In genomic region chr12:13474881-13475280, GRCm38 (mm10) we compare ENCODE assay signal across 14 mouse cellular contexts.
"Had no signal": no experiment of that assay in that cellular context is flagged by ENCODE, and none has a peak within 500 bp of the region (broad histone marks: within the 10 kb centered on the region; RNA-seq: fewer than 3 reads in every experiment).

No protein-coding gene starts in this region.

- H3K4me3 ChIP-seq: midbrain, embryonic 10.5 days; midbrain, embryonic 12.5 days; neural tube, embryonic 12.5 days had no signal

- H3K27ac ChIP-seq: midbrain, embryonic 10.5 days; midbrain, embryonic 12.5 days; neural tube, embryonic 12.5 days had no signal

- H3K27me3 ChIP-seq: midbrain, embryonic 12.5 days; neural tube, embryonic 12.5 days had no signal

- H3K9ac ChIP-seq: lung, embryonic 14.5 days; midbrain, embryonic 12.5 days; neural tube, embryonic 12.5 days had no signal

- H3K9me3 ChIP-seq: midbrain, embryonic 10.5 days; midbrain, embryonic 12.5 days; neural tube, embryonic 12.5 days had no signal

- H3K4me2 ChIP-seq: lung, embryonic 14.5 days; midbrain, embryonic 12.5 days; neural tube, embryonic 12.5 days had no signal

- H3K36me3 ChIP-seq: midbrain, embryonic 12.5 days had no signal

- H3K4me1 ChIP-seq: midbrain, embryonic 10.5 days; midbrain, embryonic 12.5 days; neural tube, embryonic 12.5 days had no signal

- DNase-seq: lung, adult 18-20 months; lung, embryonic 14.5 days; lung, postnatal 10 days; lung, postnatal 4 days; midbrain, embryonic 14.5 days; right cerebral cortex, postnatal 25 days; right cerebral cortex, postnatal 4 days; spleen, adult 18-20 months; thymus, adult 2 months; thymus, postnatal 14 days; thymus, postnatal 36 days had no signal
